Comparison of ENCODE assay signal across 8 mouse cellular contexts in the genomic region with DNA sequence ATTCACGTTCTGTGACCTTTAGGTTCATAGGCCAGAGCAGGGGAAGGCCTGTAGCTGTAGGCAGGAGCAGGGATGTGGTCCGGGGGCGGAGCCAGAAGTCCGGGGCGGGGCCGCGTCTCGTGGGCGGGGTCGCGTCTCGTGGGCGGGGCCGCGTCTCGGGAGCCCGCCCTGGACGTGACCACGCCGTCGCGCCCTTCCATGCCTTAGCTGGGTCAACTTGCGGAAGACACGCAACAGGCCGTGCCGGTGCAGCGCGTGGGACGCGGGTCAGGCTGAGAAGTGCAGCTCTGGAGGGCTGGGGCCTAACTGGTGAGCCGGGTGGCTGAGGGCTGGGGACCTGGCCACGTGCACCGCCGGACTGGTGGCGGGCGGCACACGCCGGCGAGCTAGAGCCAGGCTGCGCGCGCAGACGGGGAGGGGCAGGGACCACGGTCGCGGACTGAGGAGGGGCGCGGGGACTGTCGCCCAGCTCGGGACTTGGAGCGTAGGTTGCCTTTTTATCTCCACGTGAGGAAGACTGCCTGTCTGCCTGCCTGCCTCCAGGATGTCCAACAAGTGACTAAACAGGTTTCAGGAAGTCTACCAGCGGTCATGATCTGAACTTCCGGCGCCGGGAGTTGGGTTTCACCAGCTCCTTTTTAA. TPM values are rescaled to one million over a fixed set of nuclear protein-coding genes. Genes with fewer than 3 reads are reported as not detected.
A peak's percentile ranks its signal among the peaks of the same experiment; 100 is the strongest.
DNase-seq lines count a peak whose midpoint lies in the region; ATAC-seq and TF ChIP-seq lines count a peak whose summit lies in the region.

A gene (plus strand): TSS at position 139 of the 642 bp plus-strand sequence.

- TF ChIP-seq CTCF in bone marrow macrophage, adult 2 months (IDR thresholded peaks at IDR 0.05; ENCODE audit: low read depth, low read length): no peak
- TF ChIP-seq CTCF in embryonic fibroblast, embryonic 13.5 days (IDR thresholded peaks at IDR 0.05; ENCODE audit: borderline replicate concordance, insufficient read depth, low read length): no peak
- TF ChIP-seq CTCF in midbrain, postnatal 0 days (IDR thresholded peaks at IDR 0.05): no peak

- H3K4me3 ChIP-seq in bone marrow macrophage, adult 2 months (ENCODE audit: insufficient read depth, low read length): peak within 1 kb of the TSS; percentile 99
- H3K4me3 ChIP-seq in embryonic fibroblast, embryonic 13.5 days (ENCODE audit: insufficient read depth, low read length): peak within 1 kb of the TSS; percentile 73
- H3K4me3 ChIP-seq in heart, embryonic 10.5 days: peak within 1 kb of the TSS; percentile 81
- H3K4me3 ChIP-seq in kidney, embryonic 15.5 days (replicated peaks): peak within 1 kb of the TSS; percentile 69
- peak within 1 kb of the TSS; percentile 76 for H3K4me3 ChIP-seq in limb, embryonic 15.5 days
- peak within 1 kb of the TSS; percentile 76 for H3K4me3 ChIP-seq in midbrain, postnatal 0 days (ENCODE audit: low read depth, low read length)

- H3K36me3 ChIP-seq in heart, embryonic 10.5 days: peaks cover 18% of the 10 kb centered on the region
- H3K36me3 ChIP-seq in kidney, embryonic 15.5 days: peaks cover 14% of the 10 kb centered on the region
- H3K36me3 ChIP-seq in limb, embryonic 15.5 days: peaks cover 3% of the 10 kb centered on the region; the same call in 1 of the 2 replicates
- no peaks in the 10 kb centered on the region for H3K36me3 ChIP-seq in midbrain, postnatal 0 days (ENCODE audit: insufficient read depth, low read length)

- WGBS in heart, embryonic 10.5 days: 2% methylated on average over 54 of the region's 56 CpGs
- WGBS in kidney, embryonic 15.5 days: under 1% methylated on average over 48 of the region's 56 CpGs
- 1% methylated on average over 55 of the region's 56 CpGs for WGBS in limb, embryonic 15.5 days
- 2% methylated on average over 52 of the region's 56 CpGs for WGBS in midbrain, postnatal 0 days

- peak; percentile 96 for ATAC-seq in kidney, embryonic 15.5 days (replicated peaks; ENCODE audit: low FRiP score)
- peak; percentile 82 for ATAC-seq in limb, embryonic 15.5 days (ENCODE audit: insufficient number of reproducible peaks, low FRiP score, low TSS enrichment, low read depth)
- peak; percentile 96 for ATAC-seq in midbrain, postnatal 0 days (ENCODE audit: low FRiP score)

- H3K9me3 ChIP-seq in heart, embryonic 10.5 days: no peaks in the 10 kb centered on the region
- no peaks in the 10 kb centered on the region for H3K9me3 ChIP-seq in kidney, embryonic 15.5 days (replicated peaks)
- no peaks in the 10 kb centered on the region for H3K9me3 ChIP-seq in limb, embryonic 15.5 days
- H3K9me3 ChIP-seq in midbrain, postnatal 0 days (ENCODE audit: low read length): no peaks in the 10 kb centered on the region

- peak within 1 kb of the TSS; percentile 40 for H3K9ac ChIP-seq in kidney, embryonic 15.5 days
- H3K9ac ChIP-seq in limb, embryonic 15.5 days: peak within 1 kb of the TSS; percentile 47
- H3K9ac ChIP-seq in midbrain, postnatal 0 days (replicated peaks; ENCODE audit: low read length, poor library complexity, severe bottlenecking): peak within 1 kb of the TSS; percentile 56

- H3K4me2 ChIP-seq in kidney, embryonic 15.5 days: peak within 1 kb of the TSS; percentile 66
- peak within 1 kb of the TSS; percentile 63 for H3K4me2 ChIP-seq in limb, embryonic 15.5 days
- peak within 1 kb of the TSS; percentile 70 for H3K4me2 ChIP-seq in midbrain, postnatal 0 days (ENCODE audit: low read depth, low read length, poor library complexity, severe bottlenecking)

- no peak for TF ChIP-seq POLR2A in bone marrow macrophage, adult 2 months (IDR thresholded peaks at IDR 0.05; ENCODE audit: borderline replicate concordance, low read depth, low read length)
- peak; percentile 79 for TF ChIP-seq POLR2A in embryonic fibroblast, embryonic 13.5 days (IDR thresholded peaks at IDR 0.05; ENCODE audit: low read depth, low read length)

- H3K4me1 ChIP-seq in bone marrow macrophage, adult 2 months (ENCODE audit: control insufficient read depth, insufficient read depth, low read length): peaks cover 7% of the 10 kb centered on the region
- H3K4me1 ChIP-seq in embryonic fibroblast, embryonic 13.5 days (ENCODE audit: control insufficient read depth, insufficient read depth, low read length): no peaks in the 10 kb centered on the region
- peaks cover 6% of the 10 kb centered on the region for H3K4me1 ChIP-seq in heart, embryonic 10.5 days
- H3K4me1 ChIP-seq in kidney, embryonic 15.5 days: peaks cover 15% of the 10 kb centered on the region
- peaks cover 7% of the 10 kb centered on the region for H3K4me1 ChIP-seq in limb, embryonic 15.5 days
- H3K4me1 ChIP-seq in midbrain, postnatal 0 days (ENCODE audit: insufficient read depth, low read length): peaks cover 3% of the 10 kb centered on the region; the same call in 1 of the 2 replicates

- H3K27me3 ChIP-seq in heart, embryonic 10.5 days (ENCODE audit: insufficient read depth, poor library complexity, severe bottlenecking): no peaks in the 10 kb centered on the region
- no peaks in the 10 kb centered on the region for H3K27me3 ChIP-seq in kidney, embryonic 15.5 days
- H3K27me3 ChIP-seq in limb, embryonic 15.5 days: no peaks in the 10 kb centered on the region
- no peaks in the 10 kb centered on the region for H3K27me3 ChIP-seq in midbrain, postnatal 0 days (ENCODE audit: insufficient read depth, low read length)

- DNase-seq in B cell, adult 2 months: peak; percentile 92 to 93
- DNase-seq in heart, embryonic 10.5 days (ENCODE audit: low spot score): peak; percentile 91
- DNase-seq in midbrain, postnatal 0 days (ENCODE audit: low spot score): peak; percentile 80
- DNase-seq in spleen, postnatal 10 days (ENCODE audit: low spot score in 2 of 2): peak; percentile 83 to 88

- H3K27ac ChIP-seq in bone marrow macrophage, adult 2 months (ENCODE audit: insufficient read depth, low read depth, low read length): peak within 1 kb of the TSS; percentile 51
- no peak within 1 kb of the TSS for H3K27ac ChIP-seq in embryonic fibroblast, embryonic 13.5 days (ENCODE audit: insufficient read depth, low read length)
- H3K27ac ChIP-seq in heart, embryonic 10.5 days: peak within 1 kb of the TSS; percentile 96
- peak within 1 kb of the TSS; percentile 48 for H3K27ac ChIP-seq in kidney, embryonic 15.5 days
- peak within 1 kb of the TSS; percentile 69 for H3K27ac ChIP-seq in limb, embryonic 15.5 days
- H3K27ac ChIP-seq in midbrain, postnatal 0 days (ENCODE audit: low read depth, low read length): no peak within 1 kb of the TSS

RNA-seq across cellular contexts. Expression of the gene that starts here (rescaled TPM):
- polyA plus RNA-seq in bone marrow macrophage, adult 2 months (2012; ENCODE audit: insufficient read depth, insufficient read length, missing spikeins): 17.1 and 18.0 TPM in 2 replicates
- 25.3 and 27.7 TPM in 2 replicates for polyA plus RNA-seq in embryonic fibroblast, embryonic 13.5 days (2011; ENCODE audit: insufficient read length, low read depth, missing spikeins)
- 35.8 and 40.0 TPM in 2 replicates for polyA plus RNA-seq in heart, embryonic 10.5 days (2016; fragmentation: Nextera tagmentation; extraction: Ambion mirVana)
- 36.9 and 39.4 TPM in 2 replicates for polyA plus RNA-seq in kidney, embryonic 15.5 days (2015; fragmentation: Nextera tagmentation; extraction: Ambion mirVana)
- polyA plus RNA-seq in limb, embryonic 15.5 days (2015; fragmentation: Nextera tagmentation; extraction: Ambion mirVana): 33.4 and 34.3 TPM in 2 replicates
- 5.1 and 8.6 TPM in 2 replicates for total RNA-seq in midbrain, postnatal 0 days (2014; rRNA removed)
- 11.1 and 11.2 TPM in 2 replicates for polyA plus RNA-seq in midbrain, postnatal 0 days (2015; fragmentation: Nextera tagmentation; extraction: Ambion mirVana)

Comparison
In these comparisons a context has a peak if more than half of its experiments do, and no peak if none do; other contexts are left out.
1. H3K27ac ChIP-seq: peak in bone marrow macrophage, adult 2 months (single experiment), heart, embryonic 10.5 days (single experiment), kidney, embryonic 15.5 days (single experiment) and limb, embryonic 15.5 days (single experiment); none in embryonic fibroblast, embryonic 13.5 days (single experiment) and midbrain, postnatal 0 days (single experiment).
2. Peak in every context shown above with its lines, with median percentiles within 50 percentile points of each other: DNase-seq, H3K4me3 ChIP-seq, ATAC-seq, H3K4me2 ChIP-seq and H3K9ac ChIP-seq.